Mouse (Mus musculus) heart, adult 2 months (tissue): ENCODE results near the gene Ppp2r1a. TPM values are rescaled to one million over a fixed set of nuclear protein-coding genes. Genes with fewer than 3 reads are reported as not detected.
A peak's percentile ranks its signal among the peaks of the same experiment; 100 is the strongest.

Experiments used
- DNase-seq, 2 experiments: peaks; one replicate each; pipeline ENCODE4 v3.0.0; 2021
- H3K27ac ChIP-seq: fragments of 200-600 bp; 2 replicates; pipeline ENCODE4 v1.8.1; 2022
- H3K27me3 ChIP-seq: fragments of 200-500 bp; 2 replicates; pipeline ENCODE4 v1.6.1; 2012; ENCODE audit warnings: mild to moderate bottlenecking, low read length, inconsistent platforms, mixed read lengths; ENCODE audit not compliant: control insufficient read depth, insufficient read depth
- H3K36me3 ChIP-seq: fragments of 200-500 bp; 2 replicates; pipeline ENCODE4 v1.6.1; 2012; ENCODE audit warnings: low read length, inconsistent platforms; ENCODE audit not compliant: control insufficient read depth, insufficient read depth
- H3K4me1 ChIP-seq: fragments of 200-500 bp; 2 replicates; pipeline ENCODE4 v1.6.1; 2011; ENCODE audit warnings: low read length; ENCODE audit not compliant: control insufficient read depth, insufficient read depth
- H3K4me3 ChIP-seq: fragments of 200-600 bp; 2 replicates; pipeline ENCODE4 v1.8.1; 2022
- H3K79me2 ChIP-seq: fragments of 200-500 bp; replicated peaks from 2 replicates; pipeline ENCODE4 v1.6.1; 2012; ENCODE audit warnings: mild to moderate bottlenecking, inconsistent platforms, low read length, moderate library complexity, mixed read lengths; ENCODE audit not compliant: control insufficient read depth, insufficient read depth
- H3K9ac ChIP-seq: fragments of 200-500 bp; 2 replicates; pipeline ENCODE4 v1.6.1; 2012; ENCODE audit warnings: low read depth, mild to moderate bottlenecking, control low read depth, inconsistent platforms, low read length, mixed read lengths
- CTCF ChIP-seq: fragments of 200-600 bp; IDR thresholded peaks from 2 replicates; pipeline ENCODE4 v1.8.1; 2022; ENCODE audit warnings: antibody characterized with exemption, mild to moderate bottlenecking, moderate library complexity
- EP300 ChIP-seq: fragments of 200-500 bp; IDR thresholded peaks from 2 replicates; pipeline ENCODE4 v1.6.1; 2011; ENCODE audit warnings: low read depth, low read length, control low read depth; ENCODE audit not compliant: insufficient read depth
- POLR2A ChIP-seq: fragments of 200-500 bp; IDR thresholded peaks from 2 replicates; pipeline ENCODE4 v1.6.1; 2011; ENCODE audit warnings: mild to moderate bottlenecking, low read depth, low read length, control low read depth; ENCODE audit not compliant: insufficient read depth
- WGBS: fragments of 180-500 bp; shearing (Covaris S2); methylation state at CpG from one replicate; pipeline ENCODE4 v1.1.7; 2018; 5-methylcytosine and 5-hydroxymethylcytosine counted together
- intact Hi-C: fragments of 180-260 bp; cut with DNase I; formaldehyde crosslinking; loops from one replicate; pipeline ENCODE4 v1.15.1; 2025
- polyA plus RNA-seq: library from polyadenylated mRNA; depleted of rRNA; stranded (reverse); fragments of >200 nt; gene quantifications from 2 replicates; pipeline ENCODE4 v1.2.3, GENCODE M21; 2012
- total RNA-seq, 2 experiments: library from RNA; stranded (reverse); gene quantifications; 2 replicates each; pipeline ENCODE4 v1.2.3; 2021

Gene Ppp2r1a
- total and polyA plus RNA-seq, 3 experiments = 167 to 251 (median 188) TPM

DNA sequence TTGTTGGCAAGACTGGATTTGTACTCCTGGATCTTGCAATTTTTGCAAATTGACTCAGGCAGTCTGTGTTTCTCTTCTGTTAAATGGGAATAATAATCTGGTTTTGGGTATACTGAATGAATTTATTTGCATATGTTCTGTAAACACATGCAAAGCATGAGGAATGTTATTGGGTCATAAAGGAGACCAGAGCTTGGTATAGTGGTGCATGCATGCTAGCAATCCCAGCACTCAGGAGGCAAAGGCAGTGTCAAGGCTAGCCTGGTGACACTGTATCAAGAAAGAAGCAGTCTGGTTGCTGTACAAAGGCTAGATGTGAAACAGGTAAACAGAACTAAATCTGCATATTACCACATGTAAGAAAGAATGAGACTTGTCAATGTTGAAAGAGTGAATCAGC is 1.5 kb downstream of the Ppp2r1a start:
- intact Hi-C loops = loop anchor here (2.0 to 10.0 kb wide), 3 partner anchors 60 to 618 kb away; partner anchors contain the start of genes Zfp52 and Zfp948
- Histone ChIP-seq H3K36me3 (peaks cover 47% of the 10 kb centered on the region), H3K27me3 (no peaks in the 10 kb centered on the region), H3K9ac (peak overlapping the region; percentile 88; the same call in 1 of the 2 replicates), H3K27ac (peak overlapping the region; percentile 99), H3K4me1 (peaks cover 12% of the 10 kb centered on the region), H3K4me3 (peak overlapping the region; percentile 83), H3K79me2 (peaks cover 7% of the 10 kb centered on the region)
- DNase-seq = no peak
- TF ChIP-seq EP300 (no peak), POLR2A (no peak), CTCF (no peak)

DNA sequence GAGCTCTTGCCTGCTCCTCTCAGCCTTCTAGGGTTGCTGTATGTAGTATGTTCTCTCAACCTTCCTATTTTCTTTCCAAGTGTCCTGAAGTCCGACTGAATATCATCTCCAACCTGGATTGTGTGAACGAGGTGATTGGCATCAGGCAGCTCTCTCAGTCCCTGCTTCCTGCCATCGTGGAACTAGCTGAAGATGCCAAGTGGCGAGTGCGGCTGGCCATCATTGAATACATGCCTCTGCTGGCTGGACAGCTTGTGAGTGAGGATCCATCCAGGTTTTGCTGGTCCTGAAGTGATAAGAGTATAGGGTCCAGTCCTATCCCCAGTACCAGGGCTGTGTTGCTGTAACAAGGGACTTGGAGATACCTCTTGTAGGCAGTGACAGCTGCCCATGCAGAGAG is 15.3 kb downstream of the Ppp2r1a start:
- DNase-seq = no peak
- Histone ChIP-seq H3K36me3 (peaks cover 41% of the 10 kb centered on the region), H3K4me3 (no peak overlapping the region), H3K9ac (no peak overlapping the region), H3K4me1 (no peaks in the 10 kb centered on the region), H3K79me2 (no peaks in the 10 kb centered on the region), H3K27ac (no peak overlapping the region), H3K27me3 (no peaks in the 10 kb centered on the region)
- intact Hi-C loops = no loop called here
- 87% methylated on average over 5 of the region's 5 CpGs for WGBS
- TF ChIP-seq CTCF = no peak
- no peak for TF ChIP-seq EP300
- no peak for TF ChIP-seq POLR2A

DNA sequence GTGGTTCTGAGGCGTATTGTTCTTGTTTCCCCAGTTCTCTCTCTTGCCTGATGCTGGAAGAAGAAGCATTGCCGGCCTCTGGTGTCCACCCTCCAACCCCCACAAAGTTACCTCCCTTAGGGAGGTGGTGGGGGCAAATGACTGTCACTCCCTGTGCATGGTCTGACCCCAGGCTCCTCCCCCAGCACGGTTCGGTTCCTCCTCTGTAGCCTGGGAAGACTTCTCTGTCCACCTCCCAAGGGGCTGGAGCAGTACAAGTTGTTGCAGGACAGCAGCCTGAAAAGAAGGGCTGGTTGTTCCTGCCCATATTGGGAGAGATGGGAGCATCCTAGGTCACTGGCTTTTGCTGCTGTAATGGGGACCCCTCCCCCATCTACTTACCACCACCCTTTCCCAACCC is 20.3 kb downstream of the Ppp2r1a start:
- Histone ChIP-seq H3K79me2 (no peaks in the 10 kb centered on the region), H3K27ac (no peak overlapping the region; the same call in 1 of the 2 replicates), H3K4me3 (no peak overlapping the region), H3K4me1 (no peaks in the 10 kb centered on the region), H3K9ac (no peak overlapping the region), H3K27me3 (no peaks in the 10 kb centered on the region), H3K36me3 (peaks cover 28% of the 10 kb centered on the region)
- WGBS = 71% methylated on average over 4 of the region's 4 CpGs
- peak; percentile 31 to 47 for DNase-seq
- TF ChIP-seq CTCF (no peak), EP300 (no peak), POLR2A (no peak)
- intact Hi-C loops = no loop called here

DNA sequence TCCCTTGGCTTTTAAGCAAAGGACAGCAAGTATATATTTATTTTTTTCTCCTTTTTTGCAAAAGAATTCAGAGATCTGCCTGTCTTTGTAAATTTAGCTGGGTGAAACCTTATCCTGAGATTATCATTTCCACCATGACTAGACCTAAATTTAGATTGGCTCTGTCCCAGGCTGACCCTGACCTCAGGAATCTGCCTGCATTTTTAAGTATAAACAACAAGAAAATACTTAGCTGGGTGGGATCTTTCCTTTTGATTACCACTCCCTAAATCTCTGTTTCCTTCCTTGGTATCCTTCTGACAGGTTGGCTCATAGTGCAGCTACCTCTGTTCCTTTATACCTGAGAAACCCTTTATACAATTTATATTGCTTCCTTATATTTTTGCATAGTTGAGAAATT is 21.6 kb downstream of the Ppp2r1a start:
- DNase-seq = no peak
- no peak overlapping the region for H3K27ac ChIP-seq
- no peaks in the 10 kb centered on the region for H3K4me1 ChIP-seq
- TF ChIP-seq EP300 = no peak
- no peak for TF ChIP-seq POLR2A
- no peak for TF ChIP-seq CTCF
- intact Hi-C loops = no loop called here
- no peaks in the 10 kb centered on the region for H3K27me3 ChIP-seq
- H3K4me3 ChIP-seq = no peak overlapping the region
- no peak overlapping the region for H3K9ac ChIP-seq
- peaks cover 24% of the 10 kb centered on the region for H3K36me3 ChIP-seq
- no peaks in the 10 kb centered on the region for H3K79me2 ChIP-seq

DNA sequence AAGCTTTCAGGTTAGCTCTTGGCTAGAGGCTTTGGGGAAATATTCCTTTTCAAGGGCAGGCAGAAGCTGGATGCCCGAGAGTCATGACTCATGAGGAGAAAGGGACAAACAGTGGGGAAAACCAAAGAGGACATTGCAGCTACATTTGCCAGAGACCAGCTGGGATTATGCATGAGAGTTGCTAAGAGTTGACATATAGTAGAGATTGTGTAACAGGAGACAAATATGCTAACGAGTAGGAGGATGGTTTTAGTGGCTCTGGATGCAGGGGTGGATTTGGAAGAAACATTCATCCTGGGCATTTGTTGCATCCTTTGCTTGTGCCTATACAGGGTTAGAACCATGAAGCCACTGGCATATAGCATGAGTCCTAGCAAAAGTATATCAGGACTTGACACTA is 48.6 kb downstream of the Ppp2r1a start:
- no peaks in the 10 kb centered on the region for H3K27me3 ChIP-seq
- no peak for DNase-seq
- no peaks in the 10 kb centered on the region for H3K36me3 ChIP-seq
- intact Hi-C loops = no loop called here
- no peaks in the 10 kb centered on the region for H3K79me2 ChIP-seq
- H3K4me1 ChIP-seq = no peaks in the 10 kb centered on the region
- H3K4me3 ChIP-seq = no peak overlapping the region
- TF ChIP-seq EP300 = no peak
- no peak for TF ChIP-seq CTCF
- TF ChIP-seq POLR2A = no peak
- H3K9ac ChIP-seq = no peak overlapping the region
- 49% methylated on average over 2 of the region's 2 CpGs for WGBS
- H3K27ac ChIP-seq = no peak overlapping the region

DNA sequence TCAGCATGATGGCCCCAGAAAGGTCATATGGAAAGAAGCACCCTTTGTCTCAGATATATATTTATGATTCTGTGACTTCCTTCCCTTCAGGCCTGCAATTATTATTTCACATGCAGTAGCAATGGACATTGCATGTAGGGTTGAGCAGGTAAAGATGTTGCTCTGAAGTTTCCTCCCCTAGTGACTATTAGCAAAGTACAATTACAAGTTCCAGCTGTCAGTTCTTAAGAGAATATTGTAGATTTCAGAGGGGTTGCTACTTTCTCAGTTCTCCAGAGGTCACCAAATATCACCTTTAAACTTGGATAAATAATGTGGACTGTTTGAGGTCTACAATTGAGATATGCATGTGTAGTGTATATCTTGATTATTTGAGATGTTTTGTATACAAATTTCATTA is 51.3 kb downstream of the Ppp2r1a start, which contains the start of gene Vmn1r233:
Vmn1r233 (minus strand) TSS at position 101 of the 400 bp plus-strand sequence.
- H3K27me3 ChIP-seq = no peaks in the 10 kb centered on the region
- intact Hi-C loops = no loop called here
- H3K4me1 ChIP-seq = no peaks in the 10 kb centered on the region
- H3K79me2 ChIP-seq = no peaks in the 10 kb centered on the region
- H3K4me3 ChIP-seq = no peak within 1 kb of the TSS
- H3K9ac ChIP-seq = no peak within 1 kb of the TSS
- no peak within 1 kb of the TSS for H3K27ac ChIP-seq
- H3K36me3 ChIP-seq = no peaks in the 10 kb centered on the region
- TF ChIP-seq POLR2A = no peak
- TF ChIP-seq EP300 = no peak
- no peak for TF ChIP-seq CTCF
- no peak for DNase-seq
